Mouse (Mus musculus) MEL (cell line): ENCODE measurements around the gene Abca12. TPM values are rescaled to one million over a fixed set of nuclear protein-coding genes. Genes with fewer than 3 reads are reported as not detected.

ENCODE experiments used
- DNase-seq: peaks from one replicate; pipeline ENCODE4 v3.0.0; 2011; ENCODE audit warnings: low read depth, low spot score
- H3K27ac ChIP-seq: 2 replicates; pipeline ENCODE4 v1.5.1; 2012; ENCODE audit warnings: low read depth, mild to moderate bottlenecking, control low read depth, low read length, moderate library complexity; ENCODE audit not compliant: control insufficient read depth
- H3K27me3 ChIP-seq, 2 experiments: fragments of 150-350 bp in 1 of 2; sonication (generic) in 1 of 2; 2 replicates each; pipeline ENCODE4 v1.6.1; 2012; ENCODE audit warnings: low read length in 2 of 2, mild to moderate bottlenecking in 2 of 2, improper control_type of control experiment in 1 of 2, moderate library complexity in 1 of 2; ENCODE audit not compliant: insufficient read depth in 2 of 2, control insufficient read depth in 1 of 2
- H3K36me3 ChIP-seq, 2 experiments: 2 replicates each; pipeline ENCODE4 v1.6.1; 2012 to 2014; ENCODE audit warnings: low read length in 2 of 2, improper control_type of control experiment in 1 of 2, inconsistent platforms in 1 of 2, mild to moderate bottlenecking in 1 of 2; ENCODE audit not compliant: insufficient read depth in 2 of 2, control insufficient read depth in 1 of 2
- H3K4me1 ChIP-seq, 2 experiments: fragments of 150-350 bp in 1 of 2; sonication (generic) in 1 of 2; 2 replicates each; pipeline ENCODE4 v1.6.1; 2012; ENCODE audit warnings: low read length in 2 of 2, improper control_type of control experiment in 1 of 2, mild to moderate bottlenecking in 1 of 2; ENCODE audit not compliant: insufficient read depth in 2 of 2, control insufficient read depth in 1 of 2
- H3K4me3 ChIP-seq, 2 experiments: fragments of 150-350 bp in 1 of 2; sonication (generic) in 1 of 2; 2 replicates each; pipeline ENCODE4 v1.5.1; 2012; ENCODE audit warnings: low read depth in 2 of 2, low read length in 2 of 2, mild to moderate bottlenecking in 2 of 2, moderate library complexity in 2 of 2, control low read depth in 1 of 2, improper control_type of control experiment in 1 of 2; ENCODE audit not compliant: control insufficient read depth in 1 of 2, insufficient read depth in 1 of 2
- H3K79me2 ChIP-seq: 2 replicates; pipeline ENCODE4 v1.6.1; 2012; ENCODE audit warnings: mild to moderate bottlenecking, low read length, moderate library complexity; ENCODE audit not compliant: control insufficient read depth, poor library complexity, insufficient read depth
- H3K9ac ChIP-seq: 2 replicates; pipeline ENCODE4 v1.6.1; 2012; ENCODE audit warnings: low read depth, mild to moderate bottlenecking, control low read depth, low read length, moderate library complexity; ENCODE audit not compliant: control insufficient read depth, poor library complexity, severe bottlenecking
- H3K9me3 ChIP-seq: fragments of 150-350 bp; sonication (generic); replicated peaks from 2 replicates; pipeline ENCODE4 v1.6.1; 2012; ENCODE audit warnings: mild to moderate bottlenecking, low read length, improper control_type of control experiment, moderate library complexity; ENCODE audit not compliant: insufficient read depth
- BHLHE40 ChIP-seq: IDR thresholded peaks from 2 replicates; pipeline ENCODE4 v1.6.1; 2012; ENCODE audit warnings: low read depth, mild to moderate bottlenecking, inconsistent platforms, low read length, improper control_type of control experiment, borderline replicate concordance
- CHD2 ChIP-seq: IDR thresholded peaks from 2 replicates; pipeline ENCODE4 v1.6.1; 2011; ENCODE audit warnings: low read length, improper control_type of control experiment
- CTCF ChIP-seq, 3 experiments: IDR thresholded peaks in 2 of 3; conservative IDR thresholded peaks in 1 of 3; 2 replicates each; pipeline ENCODE4 v1.5.1; 2011 to 2012; ENCODE audit warnings: low read length in 3 of 3, low read depth in 2 of 3, mild to moderate bottlenecking in 2 of 3, improper control_type of control experiment in 1 of 3, inconsistent platforms in 1 of 3, mixed read lengths in 1 of 3, moderate library complexity in 1 of 3; ENCODE audit not compliant: control insufficient read depth in 1 of 3, insufficient read depth in 1 of 3, poor library complexity in 1 of 3, severe bottlenecking in 1 of 3
- EP300 ChIP-seq, 2 experiments: IDR thresholded peaks; 2 replicates each; pipeline ENCODE4 v1.6.1; 2011; ENCODE audit warnings: improper control_type of control experiment in 2 of 2, low read length in 2 of 2, low read depth in 1 of 2, mild to moderate bottlenecking in 1 of 2
- ETS1 ChIP-seq: IDR thresholded peaks from 2 replicates; pipeline ENCODE4 v1.6.1; 2012; ENCODE audit warnings: low read depth, mild to moderate bottlenecking, inconsistent platforms, low read length, improper control_type of control experiment, moderate library complexity
- HCFC1 ChIP-seq: IDR thresholded peaks from 2 replicates; pipeline ENCODE4 v1.6.1; 2012; ENCODE audit warnings: low read depth, mild to moderate bottlenecking, inconsistent platforms, low read length, improper control_type of control experiment, moderate library complexity
- JUND ChIP-seq: IDR thresholded peaks from 2 replicates; pipeline ENCODE4 v1.6.1; 2011; ENCODE audit warnings: low read depth, mild to moderate bottlenecking, improper control_type of control experiment, low read length
- KAT2A ChIP-seq: conservative IDR thresholded peaks from 2 replicates; pipeline ENCODE4 v1.6.1; 2012; ENCODE audit warnings: low read depth, low read length, improper control_type of control experiment, inconsistent platforms
- MAX ChIP-seq: IDR thresholded peaks from 2 replicates; pipeline ENCODE4 v1.6.1; 2011; ENCODE audit warnings: low read length, improper control_type of control experiment
- MXI1 ChIP-seq: IDR thresholded peaks from 2 replicates; pipeline ENCODE4 v1.6.1; 2011; ENCODE audit warnings: mild to moderate bottlenecking, low read depth, low read length, improper control_type of control experiment
- MYC ChIP-seq: IDR thresholded peaks from 2 replicates; pipeline ENCODE4 v1.6.1; 2011; ENCODE audit warnings: low read depth, mild to moderate bottlenecking, low read length, improper control_type of control experiment, moderate library complexity
- NELFE ChIP-seq: IDR thresholded peaks from 2 replicates; pipeline ENCODE4 v1.6.1; 2011; ENCODE audit warnings: low read depth, low read length, improper control_type of control experiment
- POLR2A ChIP-seq, 2 experiments: IDR thresholded peaks; 2 replicates each; pipeline ENCODE4 v1.6.1; 2011 to 2012; ENCODE audit warnings: low read length in 2 of 2, mild to moderate bottlenecking in 2 of 2, control low read depth in 1 of 2, improper control_type of control experiment in 1 of 2, low read depth in 1 of 2, moderate library complexity in 1 of 2; ENCODE audit not compliant: control insufficient read depth in 1 of 2, insufficient read depth in 1 of 2, poor library complexity in 1 of 2
- POLR2AphosphoS2 ChIP-seq: IDR thresholded peaks from 2 replicates; pipeline ENCODE4 v1.6.1; 2011; ENCODE audit warnings: low read length, improper control_type of control experiment
- POLR2AphosphoS5 ChIP-seq: IDR thresholded peaks from 2 replicates; pipeline ENCODE4 v1.6.1; 2012; ENCODE audit warnings: low read depth, borderline replicate concordance, mild to moderate bottlenecking, inconsistent platforms, low read length, moderate library complexity, mixed read lengths
- RAD21 ChIP-seq: IDR thresholded peaks from 2 replicates; pipeline ENCODE4 v1.6.1; 2011; ENCODE audit warnings: mild to moderate bottlenecking, low read depth, low read length, improper control_type of control experiment
- RCOR1 ChIP-seq: IDR thresholded peaks from 2 replicates; pipeline ENCODE4 v1.6.1; 2012; ENCODE audit warnings: low read depth, mild to moderate bottlenecking, inconsistent platforms, low read length, improper control_type of control experiment
- SMC3 ChIP-seq: IDR thresholded peaks from 2 replicates; pipeline ENCODE4 v1.6.1; 2011; ENCODE audit warnings: low read depth, low read length, improper control_type of control experiment
- TAL1 ChIP-seq: IDR thresholded peaks from 2 replicates; pipeline ENCODE4 v1.6.1; 2012; ENCODE audit warnings: mild to moderate bottlenecking, inconsistent platforms, low read length, moderate library complexity, mixed read lengths
- TBP ChIP-seq: IDR thresholded peaks from 2 replicates; pipeline ENCODE4 v1.8.0; 2011; ENCODE audit warnings: low read depth, low read length, improper control_type of control experiment
- TCF12 ChIP-seq: IDR thresholded peaks from 2 replicates; pipeline ENCODE4 v1.6.1; 2014; ENCODE audit warnings: low read depth, mild to moderate bottlenecking, inconsistent platforms, low read length, improper control_type of control experiment, moderate library complexity
- USF2 ChIP-seq, 2 experiments: IDR thresholded peaks; 2 replicates each; pipeline ENCODE4 v1.6.1; 2011 to 2012; ENCODE audit warnings: improper control_type of control experiment in 2 of 2, low read length in 2 of 2, borderline replicate concordance in 1 of 2, inconsistent platforms in 1 of 2, low read depth in 1 of 2, mild to moderate bottlenecking in 1 of 2; ENCODE audit not compliant: insufficient read depth in 1 of 2
- ZC3H11A ChIP-seq: IDR thresholded peaks from 2 replicates; pipeline ENCODE4 v1.6.1; 2012; ENCODE audit warnings: low read depth, mild to moderate bottlenecking, inconsistent platforms, low read length, improper control_type of control experiment
- ZKSCAN1 ChIP-seq: IDR thresholded peaks from 2 replicates; pipeline ENCODE4 v1.6.1; 2012; ENCODE audit warnings: low read depth, mild to moderate bottlenecking, inconsistent platforms, low read length, improper control_type of control experiment, moderate library complexity
- ZNF384 ChIP-seq: IDR thresholded peaks from 2 replicates; pipeline ENCODE4 v1.6.1; 2012; ENCODE audit warnings: low read depth, mild to moderate bottlenecking, inconsistent platforms, low read length, improper control_type of control experiment
- polyA plus RNA-seq, 2 experiments: library from polyadenylated mRNA; stranded (reverse) in 1 of 2; unstranded in 1 of 2; fragments of >175 nt in 1 of 2; fragments of >200 nt in 1 of 2; gene quantifications; 2 replicates each; pipeline versions ENCODE4 v1.2.1 to v1.2.4; 2012; ENCODE audit warnings: low replicate concordance in 2 of 2, low read depth in 1 of 2; ENCODE audit not compliant: insufficient read length in 2 of 2, insufficient read depth in 1 of 2, missing spikeins in 1 of 2
- total RNA-seq: library from RNA; depleted of rRNA; stranded (reverse); fragments of 300-350 nt; gene quantifications from 2 replicates; pipeline ENCODE4 v1.2.3, GENCODE M21; 2012

The Abca12 gene
- total and polyA plus RNA-seq, 3 experiments, result not detected

DNA sequence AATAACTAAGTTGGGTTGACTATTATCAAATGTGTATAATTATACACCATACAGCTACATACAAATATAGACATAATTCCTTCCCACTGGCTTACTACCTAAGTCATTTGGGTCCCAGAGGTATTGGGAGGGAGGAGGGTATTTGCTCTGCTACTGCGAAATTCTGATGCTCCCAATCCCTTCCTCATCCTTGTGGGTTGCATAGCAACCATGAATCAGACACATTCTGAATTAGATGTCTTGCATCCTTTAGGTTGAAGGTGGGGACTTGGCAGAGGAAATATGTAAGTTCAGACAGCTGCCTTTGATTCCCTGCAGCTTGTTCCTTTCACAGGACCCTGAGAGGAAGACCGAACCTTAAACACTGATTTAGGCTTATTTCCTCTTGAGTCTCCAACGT lies 108.5 kb downstream of the Abca12 start:
- Histone ChIP-seq H3K27me3 (no peaks in the 10 kb centered on the region), H3K27ac (no peak overlapping the region), H3K36me3 (no peaks in the 10 kb centered on the region), H3K9me3 (no peaks in the 10 kb centered on the region), H3K79me2 (no peaks in the 10 kb centered on the region), H3K9ac (no peak overlapping the region), H3K4me1 (no peaks in the 10 kb centered on the region), H3K4me3 (no peak overlapping the region)
- no peak for DNase-seq
- TF ChIP-seq CHD2, result no peak
- TF ChIP-seq ZC3H11A, result no peak
- no peak for TF ChIP-seq HCFC1
- no peak for TF ChIP-seq TCF12
- TF ChIP-seq KAT2A, result no peak
- TF ChIP-seq JUND, result no peak
- TF ChIP-seq USF2 (IDR thresholded peaks at IDR 0.05; ENCODE audit: borderline replicate concordance in 1 of 2, insufficient read depth in 1 of 2, low read depth in 1 of 2, low read length in 2 of 2), result no peak
- no peak for TF ChIP-seq POLR2AphosphoS5
- TF ChIP-seq SMC3, result no peak
- no peak for TF ChIP-seq TBP
- no peak for TF ChIP-seq RAD21
- no peak for TF ChIP-seq ETS1
- TF ChIP-seq POLR2AphosphoS2, result no peak
- TF ChIP-seq ZNF384, result no peak
- no peak for TF ChIP-seq RCOR1

- H3K4me3 ChIP-seq, result no peak overlapping the region
- H3K79me2 ChIP-seq, result no peaks in the 10 kb centered on the region
- no peaks in the 10 kb centered on the region for H3K4me1 ChIP-seq
- DNase-seq, result no peak
- H3K9me3 ChIP-seq, result no peaks in the 10 kb centered on the region
- no peaks in the 10 kb centered on the region for H3K27me3 ChIP-seq
- no peak overlapping the region for H3K27ac ChIP-seq
- H3K9ac ChIP-seq, result no peak overlapping the region
- TF ChIP-seq CHD2 (no peak), ZKSCAN1 (no peak), POLR2A (IDR thresholded peaks at IDR 0.05; ENCODE audit: control insufficient read depth in 1 of 2, insufficient read depth in 1 of 2, low read depth in 1 of 2, low read length in 2 of 2, poor library complexity in 1 of 2) (no peak), BHLHE40 (no peak), POLR2AphosphoS5 (no peak), MAX (no peak), CTCF (IDR thresholded peaks at IDR 0.05 in 2 of 3, conservative IDR thresholded peaks at IDR 0.05 in 1 of 3; ENCODE audit: control insufficient read depth in 1 of 3, insufficient read depth in 1 of 3, low read depth in 2 of 3, low read length in 3 of 3, poor library complexity in 1 of 3, severe bottlenecking in 1 of 3) (no peak), TAL1 (no peak), MYC (no peak), ZNF384 (no peak), NELFE (no peak), MXI1 (no peak), EP300 (IDR thresholded peaks at IDR 0.05; ENCODE audit: low read depth in 1 of 2, low read length in 2 of 2) (no peak), ETS1 (no peak), HCFC1 (no peak), SMC3 (no peak)
- no peaks in the 10 kb centered on the region for H3K36me3 ChIP-seq
Measured at GRCm38 (mm10) chr1:71304588-71304987, 110.1 kb downstream of the Abca12 start.
